Mouse (Mus musculus) lung, adult 2 months (tissue): Measurements from ENCODE around the gene Scn4a. TPM values are rescaled to one million over a fixed set of nuclear protein-coding genes. Genes with fewer than 3 reads are reported as not detected.

Experiments used
- DNase-seq: peaks from one replicate; pipeline ENCODE4 v3.0.0; 2022
- H3K4me1 ChIP-seq: fragments of 200-500 bp; 2 replicates; pipeline ENCODE4 v1.6.1; 2011; ENCODE audit warnings: low read length; ENCODE audit not compliant: control insufficient read depth, insufficient read depth
- H3K4me3 ChIP-seq: fragments of 200-500 bp; replicated peaks from 2 replicates; pipeline ENCODE3; 2011; ENCODE audit warnings: low read depth, mild to moderate bottlenecking, control low read depth, low read length; ENCODE audit errors: extremely low read depth
- CTCF ChIP-seq: fragments of 200-500 bp; IDR thresholded peaks from 2 replicates; pipeline ENCODE4 v1.5.1; 2011; ENCODE audit warnings: mild to moderate bottlenecking, low read length, control low read depth; ENCODE audit not compliant: insufficient read depth
- POLR2A ChIP-seq: fragments of 200-500 bp; IDR thresholded peaks from 2 replicates; pipeline ENCODE4 v1.6.1; 2011; ENCODE audit warnings: low read depth, mild to moderate bottlenecking, control low read depth, low read length, borderline replicate concordance; ENCODE audit errors: extremely low read depth
- WGBS: fragments of 180-500 bp; shearing (Covaris S2); methylation state at CpG from one replicate; pipeline ENCODE4 v1.1.7; 2018; 5-methylcytosine and 5-hydroxymethylcytosine counted together
- polyA plus RNA-seq: library from polyadenylated mRNA; depleted of rRNA; stranded (reverse); fragments of >200 nt; gene quantifications from 2 replicates; pipeline ENCODE4 v1.2.3, GENCODE M21; 2012

Scn4a gene
- polyA plus RNA-seq, 1 experiment = 4.2 TPM

- WGBS = 58% methylated on average over 8 of the region's 8 CpGs
- H3K4me1 ChIP-seq = no peaks in the 10 kb centered on the region
- peak; percentile 52 for DNase-seq
- TF ChIP-seq CTCF = peak; percentile 79
- no peak for TF ChIP-seq POLR2A
- no peak overlapping the region for H3K4me3 ChIP-seq
Observed at GRCm38 (mm10) chr11:106325566-106326206, 27.4 kb downstream of the Scn4a start.

- 52% methylated on average over 5 of the region's 5 CpGs for WGBS
- H3K4me1 ChIP-seq = no peaks in the 10 kb centered on the region
- DNase-seq = no peak
- TF ChIP-seq POLR2A (no peak), CTCF (no peak)
- H3K4me3 ChIP-seq = no peak overlapping the region
Observed at GRCm38 (mm10) chr11:106324858-106325257, 28.2 kb downstream of the Scn4a start.

GRCm38 (mm10) chr11:106318406-106319366, 34.4 kb downstream of the Scn4a start:
- DNase-seq = no peak
- 49% methylated on average over 21 of the region's 21 CpGs for WGBS
- no peak overlapping the region for H3K4me3 ChIP-seq
- peaks cover 5% of the 10 kb centered on the region; the same call in 1 of the 2 replicates for H3K4me1 ChIP-seq
- TF ChIP-seq POLR2A = no peak; the same call in 1 of the 2 replicates
- TF ChIP-seq CTCF = no peak

- TF ChIP-seq POLR2A = no peak
- TF ChIP-seq CTCF = no peak
- Histone ChIP-seq H3K4me1 (peaks cover 5% of the 10 kb centered on the region; the same call in 1 of the 2 replicates), H3K4me3 (no peak overlapping the region)
- 64% methylated on average over 7 of the region's 7 CpGs for WGBS
- DNase-seq = no peak
Observed at GRCm38 (mm10) chr11:106317801-106318200, 35.3 kb downstream of the Scn4a start.

GRCm38 (mm10) chr11:106316416-106316815, 36.7 kb downstream of the Scn4a start:
- TF ChIP-seq POLR2A (no peak), CTCF (no peak)
- 85% methylated on average over 1 of the region's 1 CpGs for WGBS
- Histone ChIP-seq H3K4me1 (peaks cover 5% of the 10 kb centered on the region; the same call in 1 of the 2 replicates), H3K4me3 (no peak overlapping the region)
- no peak for DNase-seq

GRCm38 (mm10) chr11:106314333-106314812, 38.7 kb downstream of the Scn4a start, which contains the start of gene Cd79b:
Gene Cd79b (minus strand): TSS chr11:106314762.
- H3K4me3 ChIP-seq = peak within 1 kb of the TSS; percentile 46
- H3K4me1 ChIP-seq = peaks cover 5% of the 10 kb centered on the region; the same call in 1 of the 2 replicates
- WGBS = 67% methylated on average over 9 of the region's 9 CpGs
- DNase-seq = no peak
- TF ChIP-seq POLR2A = peak; percentile 57; the same call in 1 of the 2 replicates
- TF ChIP-seq CTCF = no peak

- TF ChIP-seq POLR2A (no peak), CTCF (no peak)
- peak; percentile 38 for DNase-seq
- 0 out of 2 replicates have a peak, but pooled peaks cover 2% of the 10 kb centered on the region for H3K4me1 ChIP-seq
- 38% methylated on average over 5 of the region's 5 CpGs for WGBS
- H3K4me3 ChIP-seq = peak overlapping the region; percentile 10
Observed at GRCm38 (mm10) chr11:106313533-106313932, 39.6 kb downstream of the Scn4a start.

- 77% methylated on average over 5 of the region's 5 CpGs for whole genome bisulfite sequencing
- TF ChIP-seq POLR2A (0 out of 2 replicates have a peak, but pooled peaks have one; percentile 15), CTCF (no peak)
- Histone ChIP-seq H3K4me3 (no peak overlapping the region), H3K4me1 (no peaks in the 10 kb centered on the region)
- no peak for DNase-seq
Observed at GRCm38 (mm10) chr11:106310123-106310522, 43.0 kb downstream of the Scn4a start.

GRCm38 (mm10) chr11:106308162-106308561, 44.9 kb downstream of the Scn4a start:
- no peak for DNase-seq
- H3K4me3 ChIP-seq = no peak overlapping the region
- WGBS = 78% methylated on average over 11 of the region's 11 CpGs
- no peaks in the 10 kb centered on the region for H3K4me1 ChIP-seq
- TF ChIP-seq CTCF (no peak), POLR2A (no peak)
